Mouse (Mus musculus): Measurements from ENCODE around the gene Gm5148. TPM values are rescaled to one million over a fixed set of nuclear protein-coding genes. Genes with fewer than 3 reads are reported as not detected.
A peak's percentile ranks its signal among the peaks of the same experiment; 100 is the strongest.

Gene Gm5148
- polyA plus RNA-seq, 1 experiment from 2014 or later, result 4.8 TPM

- H3K4me1 ChIP-seq (replicated peaks; ENCODE audit: control insufficient read depth, insufficient read depth, low read length), result no peaks in the 10 kb centered on the region
- no peaks in the 10 kb centered on the region for H3K36me3 ChIP-seq (ENCODE audit: control insufficient read depth, insufficient read depth, low read length)
- no peak overlapping the region for H3K4me2 ChIP-seq
- H3K4me3 ChIP-seq (ENCODE audit: low read depth, low read length), result no peak overlapping the region
- 79% methylated on average over 7 of the region's 7 CpGs for WGBS
- ATAC-seq (replicated peaks; ENCODE audit: low FRiP score) (no peak), DNase-seq (ENCODE audit: low spot score) (no peak)
- H3K27ac ChIP-seq (ENCODE audit: low read depth, low read length), result no peak overlapping the region
- H3K9ac ChIP-seq (ENCODE audit: low read depth, low read length), result no peak overlapping the region
- H3K27me3 ChIP-seq (replicated peaks; ENCODE audit: control insufficient read depth, insufficient read depth, low read length), result no peaks in the 10 kb centered on the region
- no peaks in the 10 kb centered on the region for H3K9me3 ChIP-seq (ENCODE audit: control insufficient read depth, low read length)
Observed at GRCm38 (mm10) chr3:37715734-37716133, 8.6 kb downstream of the Gm5148 start.

GRCm38 (mm10) chr3:37712501-37712900 lies 11.8 kb downstream of the Gm5148 start:
- Histone ChIP-seq H3K4me2 (no peak overlapping the region), H3K4me1 (replicated peaks; ENCODE audit: control insufficient read depth, insufficient read depth, low read length) (no peaks in the 10 kb centered on the region), H3K27me3 (replicated peaks; ENCODE audit: control insufficient read depth, insufficient read depth, low read length) (no peaks in the 10 kb centered on the region), H3K9ac (ENCODE audit: low read depth, low read length) (no peak overlapping the region), H3K27ac (ENCODE audit: low read depth, low read length) (no peak overlapping the region), H3K4me3 (ENCODE audit: low read depth, low read length) (no peak overlapping the region), H3K36me3 (ENCODE audit: control insufficient read depth, insufficient read depth, low read length) (no peaks in the 10 kb centered on the region), H3K9me3 (ENCODE audit: control insufficient read depth, low read length) (no peaks in the 10 kb centered on the region)
- DNase-seq (ENCODE audit: low spot score) (no peak), ATAC-seq (replicated peaks; ENCODE audit: low FRiP score) (no peak)
- WGBS, result 60% methylated on average over 9 of the region's 9 CpGs

GRCm38 (mm10) chr3:37711639-37712038 lies 12.7 kb downstream of the Gm5148 start:
- DNase-seq (ENCODE audit: low spot score), result no peak
- Histone ChIP-seq H3K27ac (ENCODE audit: low read depth, low read length) (no peak overlapping the region), H3K9ac (ENCODE audit: low read depth, low read length) (no peak overlapping the region), H3K9me3 (ENCODE audit: control insufficient read depth, low read length) (no peaks in the 10 kb centered on the region), H3K4me1 (replicated peaks; ENCODE audit: control insufficient read depth, insufficient read depth, low read length) (no peaks in the 10 kb centered on the region), H3K4me2 (no peak overlapping the region), H3K36me3 (ENCODE audit: control insufficient read depth, insufficient read depth, low read length) (no peaks in the 10 kb centered on the region), H3K27me3 (replicated peaks; ENCODE audit: control insufficient read depth, insufficient read depth, low read length) (no peaks in the 10 kb centered on the region), H3K4me3 (ENCODE audit: low read depth, low read length) (no peak overlapping the region)
- 67% methylated on average over 4 of the region's 4 CpGs for WGBS
- no peak for ATAC-seq (replicated peaks; ENCODE audit: low FRiP score)

GRCm38 (mm10) chr3:37707801-37708200 lies 16.5 kb downstream of the Gm5148 start:
- H3K27me3 ChIP-seq (replicated peaks; ENCODE audit: control insufficient read depth, insufficient read depth, low read length), result no peaks in the 10 kb centered on the region
- H3K36me3 ChIP-seq (ENCODE audit: control insufficient read depth, insufficient read depth, low read length), result no peaks in the 10 kb centered on the region
- H3K4me2 ChIP-seq, result no peak overlapping the region
- H3K4me1 ChIP-seq (replicated peaks; ENCODE audit: control insufficient read depth, insufficient read depth, low read length), result peaks cover 7% of the 10 kb centered on the region; the same call in 1 of the 2 replicates
- 88% methylated on average over 6 of the region's 6 CpGs for WGBS
- no peak overlapping the region for H3K9ac ChIP-seq (ENCODE audit: low read depth, low read length)
- DNase-seq (ENCODE audit: low spot score) (no peak), ATAC-seq (replicated peaks; ENCODE audit: low FRiP score) (no peak)
- no peaks in the 10 kb centered on the region for H3K9me3 ChIP-seq (ENCODE audit: control insufficient read depth, low read length)
- H3K4me3 ChIP-seq (ENCODE audit: low read depth, low read length), result no peak overlapping the region
- no peak overlapping the region for H3K27ac ChIP-seq (ENCODE audit: low read depth, low read length)

GRCm38 (mm10) chr3:37706439-37706838 lies 17.9 kb downstream of the Gm5148 start:
- H3K9ac ChIP-seq (ENCODE audit: low read depth, low read length), result no peak overlapping the region
- 86% methylated on average over 4 of the region's 4 CpGs for WGBS
- no peak overlapping the region for H3K4me3 ChIP-seq (ENCODE audit: low read depth, low read length)
- DNase-seq (ENCODE audit: low spot score), result no peak
- H3K4me2 ChIP-seq, result no peak overlapping the region
- H3K27me3 ChIP-seq (replicated peaks; ENCODE audit: control insufficient read depth, insufficient read depth, low read length), result no peaks in the 10 kb centered on the region
- ATAC-seq (replicated peaks; ENCODE audit: low FRiP score), result no peak
- no peak overlapping the region for H3K27ac ChIP-seq (ENCODE audit: low read depth, low read length)
- peaks cover 7% of the 10 kb centered on the region; the same call in 1 of the 2 replicates for H3K4me1 ChIP-seq (replicated peaks; ENCODE audit: control insufficient read depth, insufficient read depth, low read length)
- no peaks in the 10 kb centered on the region for H3K36me3 ChIP-seq (ENCODE audit: control insufficient read depth, insufficient read depth, low read length)
- H3K9me3 ChIP-seq (ENCODE audit: control insufficient read depth, low read length), result no peaks in the 10 kb centered on the region

- Histone ChIP-seq H3K4me2 (0 out of 2 replicates have a peak overlapping the region, but pooled peaks have one; percentile 9), H3K27me3 (replicated peaks; ENCODE audit: control insufficient read depth, insufficient read depth, low read length) (no peaks in the 10 kb centered on the region), H3K4me1 (replicated peaks; ENCODE audit: control insufficient read depth, insufficient read depth, low read length) (peaks cover 7% of the 10 kb centered on the region; the same call in 1 of the 2 replicates), H3K27ac (ENCODE audit: low read depth, low read length) (no peak overlapping the region), H3K9ac (ENCODE audit: low read depth, low read length) (no peak overlapping the region), H3K9me3 (ENCODE audit: control insufficient read depth, low read length) (no peaks in the 10 kb centered on the region), H3K36me3 (ENCODE audit: control insufficient read depth, insufficient read depth, low read length) (no peaks in the 10 kb centered on the region), H3K4me3 (ENCODE audit: low read depth, low read length) (no peak overlapping the region)
- no peak for ATAC-seq (replicated peaks; ENCODE audit: low FRiP score)
- DNase-seq (ENCODE audit: low spot score), result no peak
- 12% methylated on average over 6 of the region's 6 CpGs for WGBS
Observed at GRCm38 (mm10) chr3:37705436-37705835, 18.9 kb downstream of the Gm5148 start.

GRCm38 (mm10) chr3:37704701-37705279 lies 19.5 kb downstream of the Gm5148 start:
- Histone ChIP-seq H3K27ac (ENCODE audit: low read depth, low read length) (no peak overlapping the region), H3K4me3 (ENCODE audit: low read depth, low read length) (no peak overlapping the region), H3K4me1 (replicated peaks; ENCODE audit: control insufficient read depth, insufficient read depth, low read length) (peaks cover 7% of the 10 kb centered on the region; the same call in 1 of the 2 replicates), H3K9me3 (ENCODE audit: control insufficient read depth, low read length) (no peaks in the 10 kb centered on the region), H3K27me3 (replicated peaks; ENCODE audit: control insufficient read depth, insufficient read depth, low read length) (no peaks in the 10 kb centered on the region), H3K36me3 (ENCODE audit: control insufficient read depth, insufficient read depth, low read length) (no peaks in the 10 kb centered on the region), H3K9ac (ENCODE audit: low read depth, low read length) (no peak overlapping the region), H3K4me2 (peak overlapping the region; percentile 9; the same call in 1 of the 2 replicates)
- peak; percentile 81 for ATAC-seq (replicated peaks; ENCODE audit: low FRiP score)
- DNase-seq (ENCODE audit: low spot score), result peak; percentile 58
- 20% methylated on average over 14 of the region's 14 CpGs for WGBS

GRCm38 (mm10) chr3:37703066-37703465 lies 21.2 kb downstream of the Gm5148 start:
- no peak overlapping the region for H3K9ac ChIP-seq (ENCODE audit: low read depth, low read length)
- H3K27ac ChIP-seq (ENCODE audit: low read depth, low read length), result no peak overlapping the region
- H3K27me3 ChIP-seq (replicated peaks; ENCODE audit: control insufficient read depth, insufficient read depth, low read length), result no peaks in the 10 kb centered on the region
- no peaks in the 10 kb centered on the region for H3K9me3 ChIP-seq (ENCODE audit: control insufficient read depth, low read length)
- no peak overlapping the region for H3K4me2 ChIP-seq
- DNase-seq (ENCODE audit: low spot score), result no peak
- no peak for ATAC-seq (replicated peaks; ENCODE audit: low FRiP score)
- H3K36me3 ChIP-seq (ENCODE audit: control insufficient read depth, insufficient read depth, low read length), result no peaks in the 10 kb centered on the region
- H3K4me1 ChIP-seq (replicated peaks; ENCODE audit: control insufficient read depth, insufficient read depth, low read length), result peaks cover 7% of the 10 kb centered on the region; the same call in 1 of the 2 replicates
- WGBS, result 84% methylated on average over 6 of the region's 6 CpGs
- H3K4me3 ChIP-seq (ENCODE audit: low read depth, low read length), result no peak overlapping the region

GRCm38 (mm10) chr3:37693552-37693951 lies 30.7 kb downstream of the Gm5148 start:
- Histone ChIP-seq H3K4me2 (no peak overlapping the region), H3K27me3 (replicated peaks; ENCODE audit: control insufficient read depth, insufficient read depth, low read length) (peaks cover 2% of the 10 kb centered on the region; the same call in 1 of the 2 replicates), H3K27ac (ENCODE audit: low read depth, low read length) (no peak overlapping the region), H3K36me3 (ENCODE audit: control insufficient read depth, insufficient read depth, low read length) (no peaks in the 10 kb centered on the region), H3K4me3 (ENCODE audit: low read depth, low read length) (no peak overlapping the region), H3K4me1 (replicated peaks; ENCODE audit: control insufficient read depth, insufficient read depth, low read length) (no peaks in the 10 kb centered on the region), H3K9ac (ENCODE audit: low read depth, low read length) (no peak overlapping the region), H3K9me3 (ENCODE audit: control insufficient read depth, low read length) (no peaks in the 10 kb centered on the region)
- ATAC-seq (replicated peaks; ENCODE audit: low FRiP score) (no peak), DNase-seq (ENCODE audit: low spot score) (no peak)
- WGBS, result 60% methylated on average over 8 of the region's 8 CpGs
